Mouse (Mus musculus) cerebellum, adult 9-10 months (tissue): ENCODE data around the gene Cd79a.

ENCODE experiments used
- DNase-seq: peaks from one replicate; pipeline ENCODE4 v3.0.0; 2022

Cd79a gene

GRCm38 (mm10) chr7:24897224-24897623, at the start of gene Cd79a:
Cd79a (plus strand) TSS chr7:24897381.
- no peak for DNase-seq

- DNase-seq, result no peak
Measured at GRCm38 (mm10) chr7:24850162-24850561, 47.0 kb upstream of the Cd79a start.

GRCm38 (mm10) chr7:24850899-24851303, 46.3 kb upstream of the Cd79a start:
- DNase-seq, result no peak

- DNase-seq, result no peak
Measured at GRCm38 (mm10) chr7:24851596-24852325, 45.4 kb upstream of the Cd79a start.

GRCm38 (mm10) chr7:24852557-24853232, 44.5 kb upstream of the Cd79a start:
- DNase-seq, result no peak

GRCm38 (mm10) chr7:24853233-24853563, 44.0 kb upstream of the Cd79a start:
- no peak for DNase-seq

GRCm38 (mm10) chr7:24853695-24854094, 43.5 kb upstream of the Cd79a start:
- no peak for DNase-seq

- DNase-seq, result no peak
Measured at GRCm38 (mm10) chr7:24856460-24857120, 40.6 kb upstream of the Cd79a start.

- no peak for DNase-seq
Measured at GRCm38 (mm10) chr7:24859234-24859633, 37.9 kb upstream of the Cd79a start.

- no peak for DNase-seq
Measured at GRCm38 (mm10) chr7:24861913-24862312, 35.3 kb upstream of the Cd79a start, which contains the start of gene Gm9844. Gm9844 (plus strand) TSS chr7:24862213.

- no peak for DNase-seq
Measured at GRCm38 (mm10) chr7:24862853-24863252, 34.3 kb upstream of the Cd79a start.

GRCm38 (mm10) chr7:24864156-24864555, 33.0 kb upstream of the Cd79a start:
- DNase-seq, result no peak

GRCm38 (mm10) chr7:24869080-24869479, 28.1 kb upstream of the Cd79a start:
- no peak for DNase-seq

GRCm38 (mm10) chr7:24869532-24870165, 27.5 kb upstream of the Cd79a start, which contains the start of the genes Lypd4 and Dmrtc2:
Lypd4 (minus strand) TSS chr7:24869941.
Dmrtc2 (plus strand) TSS chr7:24870057.
- DNase-seq, result no peak

- no peak for DNase-seq
Measured at GRCm38 (mm10) chr7:24877588-24877987, 19.6 kb upstream of the Cd79a start.

GRCm38 (mm10) chr7:24879620-24880019, 17.6 kb upstream of the Cd79a start:
- no peak for DNase-seq

GRCm38 (mm10) chr7:24882416-24883199, 14.6 kb upstream of the Cd79a start:
- DNase-seq, result peak; percentile 67

- DNase-seq, result peak; percentile 99
Measured at GRCm38 (mm10) chr7:24883896-24884692, 13.1 kb upstream of the Cd79a start, which contains the start of gene Rps19. Rps19 (plus strand) TSS chr7:24884371.

GRCm38 (mm10) chr7:24884693-24885291, 12.4 kb upstream of the Cd79a start:
- DNase-seq, result peak; percentile 76

GRCm38 (mm10) chr7:24885468-24886307, 11.5 kb upstream of the Cd79a start:
- peak; percentile 56 for DNase-seq
